Mouse (Mus musculus) adrenal gland (tissue): Measurements from ENCODE around the gene Sec11a.
"Not testable (repeated sequence)": the region's sequence is repeated elsewhere in the genome, so short reads cannot be mapped to it uniquely, and the experiment has no call there.

ENCODE experiments used
- intact Hi-C: fragments of 180-260 bp; cut with DNase I; formaldehyde crosslinking; loops from one replicate; pipeline ENCODE4 v1.15.1; 2025

The Sec11a gene

DNA sequence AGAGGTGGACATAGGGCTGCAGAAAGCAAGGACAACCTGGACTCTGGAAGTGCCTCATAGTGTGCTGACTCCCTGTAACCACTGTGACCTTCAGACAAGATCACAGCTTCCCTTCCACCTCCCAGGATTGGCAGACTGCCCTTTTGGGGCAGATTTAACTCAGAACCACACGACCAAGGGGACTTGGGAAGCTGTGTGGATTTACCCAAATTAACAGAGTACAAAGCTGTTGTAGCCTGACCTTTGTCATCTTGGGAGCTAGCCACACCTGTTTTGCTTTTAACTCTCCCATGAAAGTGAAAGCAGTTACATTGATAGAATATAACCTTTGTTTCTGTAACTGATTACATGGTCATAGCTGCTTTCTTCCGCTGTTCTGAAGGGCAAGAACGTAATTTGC lies 23.3 kb upstream of the Sec11a start:
- intact Hi-C loops, result loop anchor here (10.0 kb wide), 1 partner anchor 184 kb away; no protein-coding TSS in a partner anchor

DNA sequence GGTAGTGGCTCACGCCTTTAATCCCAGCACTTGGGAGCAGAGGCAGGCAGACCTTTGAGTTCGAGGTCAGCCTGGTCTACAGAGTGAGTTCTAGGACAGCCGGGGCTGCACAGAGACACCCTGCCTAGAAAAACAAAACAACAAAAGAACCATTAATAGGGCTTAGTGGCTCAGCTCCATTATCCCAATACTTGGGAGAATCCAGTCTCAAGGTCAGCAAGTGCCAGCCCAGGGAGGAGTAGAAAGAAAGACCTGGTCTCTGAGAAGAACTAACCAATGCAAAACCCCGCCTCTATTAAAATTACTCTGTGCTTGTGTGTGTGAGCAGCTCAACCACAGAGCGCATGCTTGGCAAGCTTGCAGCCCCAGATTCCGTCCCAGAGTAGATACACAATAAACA lies 15.2 kb upstream of the Sec11a start:
- intact Hi-C loops, result no loop called here

DNA sequence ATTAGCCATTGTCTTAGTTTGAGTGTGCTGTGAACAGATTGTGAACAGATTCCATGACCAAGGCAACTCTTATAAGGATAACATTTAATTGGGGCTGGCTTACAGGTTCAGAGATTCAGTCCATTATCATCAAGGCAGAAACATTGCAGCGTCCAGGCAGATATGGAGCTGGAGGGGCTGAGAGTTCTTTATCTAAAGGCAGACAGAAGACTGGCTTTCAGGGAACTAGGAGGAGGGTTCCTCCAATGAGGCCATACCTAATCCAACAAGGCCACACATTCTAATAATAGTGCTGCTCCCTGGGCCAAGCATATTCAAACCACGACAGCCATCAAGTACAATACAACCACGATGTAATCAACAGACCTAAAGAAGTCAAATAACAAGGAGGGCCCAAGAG lies 11.4 kb upstream of the Sec11a start:
- intact Hi-C loops, result no loop called here

DNA sequence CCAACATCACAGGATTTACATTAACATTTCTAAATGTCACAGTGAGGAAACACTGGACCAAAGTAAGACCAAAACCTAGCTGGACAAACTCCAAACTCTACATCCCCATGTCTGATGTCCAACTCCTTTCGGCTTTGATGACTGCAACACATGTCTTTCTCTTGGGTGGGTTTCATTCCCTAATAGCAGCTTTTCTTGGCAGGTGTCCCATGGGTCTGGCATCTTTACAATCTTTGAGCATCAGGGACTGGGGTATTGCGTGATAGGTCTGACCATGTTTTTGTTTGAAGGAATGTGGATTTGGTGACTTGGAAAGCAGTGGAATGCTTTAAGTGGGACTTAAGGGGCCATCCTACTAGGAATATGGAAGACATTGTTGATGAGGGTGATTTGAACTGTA lies 9.3 kb upstream of the Sec11a start:
- intact Hi-C loops, result no loop called here

DNA sequence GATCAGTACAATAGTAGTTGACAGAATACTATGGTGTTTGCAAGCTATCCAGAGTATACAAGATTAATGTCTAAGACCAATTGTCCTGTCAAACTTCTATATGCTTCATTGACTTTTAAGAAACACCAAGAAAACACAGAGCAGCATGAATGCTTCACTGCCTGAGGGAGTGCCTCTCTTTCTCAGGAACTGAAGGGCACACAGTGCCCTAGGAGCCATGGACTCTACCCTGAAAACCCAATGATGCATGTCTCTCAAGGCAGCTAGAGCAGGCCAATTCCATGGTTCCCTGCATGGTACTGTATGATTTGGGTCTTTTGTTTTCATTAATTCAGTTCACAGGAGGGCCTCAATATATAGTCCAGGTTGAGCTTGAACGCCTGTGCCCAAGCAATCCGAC lies 6.7 kb upstream of the Sec11a start:
- intact Hi-C loops, result no loop called here

DNA sequence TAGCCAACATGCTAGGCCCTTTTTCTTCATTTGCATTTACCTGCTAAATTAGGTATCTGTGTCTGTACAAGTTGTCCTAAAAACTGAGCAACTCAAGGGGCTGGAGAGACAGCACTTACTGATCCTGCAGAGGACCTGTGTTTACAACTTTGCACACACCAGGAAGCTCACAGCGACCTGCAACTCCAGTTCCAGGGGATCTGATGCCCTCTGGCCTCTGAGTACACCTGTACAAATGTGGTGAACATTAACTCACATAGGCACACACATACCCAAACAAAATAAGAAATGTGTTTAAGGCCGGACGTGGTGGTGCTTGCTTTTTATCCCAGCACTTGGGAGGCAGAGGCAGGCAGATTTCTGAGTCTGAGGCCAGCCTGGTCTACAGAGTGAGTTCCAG lies 4.6 kb upstream of the Sec11a start:
- intact Hi-C loops, result no loop called here

DNA sequence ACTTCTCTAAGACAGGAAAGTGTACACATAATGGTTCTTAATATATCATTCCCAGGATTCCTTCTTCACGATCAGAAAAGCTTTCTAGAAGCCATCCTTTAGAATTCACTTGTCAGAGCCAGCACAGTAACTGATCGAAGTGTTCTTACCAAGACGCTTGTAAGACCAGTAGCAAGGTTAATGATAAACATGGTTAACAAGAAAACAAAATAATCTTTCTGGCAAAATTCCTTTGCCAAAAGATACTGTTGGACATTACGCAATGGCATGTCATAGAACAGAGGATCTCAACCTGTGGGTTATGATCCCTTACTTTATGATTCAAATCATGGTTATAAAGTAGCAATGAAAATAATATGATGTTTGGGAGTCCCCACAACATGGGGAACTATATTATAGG lies 3.9 kb upstream of the Sec11a start:
- intact Hi-C loops, result no loop called here

DNA sequence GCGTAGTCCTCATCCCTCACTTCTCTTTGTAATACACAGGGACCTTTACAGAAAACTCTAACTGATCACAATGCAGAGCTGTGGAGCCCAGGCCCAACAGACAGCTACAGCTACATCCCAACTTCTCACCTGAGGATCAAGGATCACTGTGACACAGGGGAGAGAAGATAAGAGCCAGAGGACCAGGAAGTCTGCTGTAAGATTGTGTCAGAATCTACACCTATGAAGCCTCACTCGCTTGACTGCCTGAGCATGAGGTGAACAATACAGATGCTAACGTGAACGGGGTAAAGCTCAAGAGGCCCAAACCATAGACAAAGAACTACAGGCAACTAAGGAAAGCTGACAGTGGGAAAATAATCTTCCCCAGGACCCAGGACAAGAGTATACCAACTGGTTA lies 7.8 kb downstream of the Sec11a start:
- intact Hi-C loops, result no loop called here

DNA sequence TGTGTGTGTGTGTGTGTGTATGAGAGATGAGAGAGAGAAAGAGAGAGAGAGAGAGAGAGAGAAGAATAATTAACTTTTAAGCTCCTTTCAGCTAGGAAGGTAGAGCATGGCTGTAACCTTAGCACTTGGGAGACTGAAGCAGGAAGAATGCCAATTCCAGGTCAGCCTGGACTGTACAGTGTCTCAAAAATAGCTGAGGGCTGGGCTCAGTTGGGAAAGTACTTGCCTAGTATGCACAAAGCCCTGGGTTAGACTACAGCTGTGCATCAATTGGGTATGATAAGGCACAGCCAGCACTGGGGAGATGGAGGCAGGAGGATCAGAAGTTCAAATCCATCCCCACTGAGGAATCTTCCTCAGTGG lies 10.3 kb downstream of the Sec11a start:
- intact Hi-C loops, result not testable (repeated sequence)

DNA sequence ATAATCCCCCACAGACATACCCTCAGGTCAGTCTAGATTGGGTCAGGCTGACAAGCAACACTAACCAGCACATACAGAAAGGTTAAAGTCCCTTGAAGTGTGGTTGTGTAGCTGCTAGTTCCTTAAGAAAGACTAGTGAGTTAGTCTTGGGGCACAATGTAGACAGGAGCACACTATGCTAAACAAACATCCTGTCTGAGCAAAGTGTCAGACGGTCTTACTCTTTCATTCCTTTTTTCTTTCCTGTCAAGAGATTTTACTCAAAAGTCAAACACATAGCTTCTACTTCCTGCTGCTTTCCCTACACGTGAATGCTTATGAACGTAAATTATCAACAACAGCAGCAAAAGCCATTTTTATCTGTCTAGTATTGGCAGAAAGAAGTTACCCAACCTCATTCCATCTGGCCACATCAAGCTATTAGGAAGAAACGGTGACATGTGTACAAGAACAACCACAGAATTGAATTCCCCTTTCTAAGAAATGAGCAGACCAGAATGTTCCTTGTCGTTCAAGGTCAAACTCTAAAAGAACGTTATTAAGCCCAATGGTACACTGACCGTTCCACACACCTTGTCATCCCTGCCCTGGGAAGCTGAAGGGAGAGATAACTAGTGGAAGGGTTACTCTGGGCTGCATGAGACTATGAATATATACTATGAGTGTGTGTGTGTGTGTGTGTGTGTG lies 10.8 kb downstream of the Sec11a start:
- intact Hi-C loops, result not testable (repeated sequence)

DNA sequence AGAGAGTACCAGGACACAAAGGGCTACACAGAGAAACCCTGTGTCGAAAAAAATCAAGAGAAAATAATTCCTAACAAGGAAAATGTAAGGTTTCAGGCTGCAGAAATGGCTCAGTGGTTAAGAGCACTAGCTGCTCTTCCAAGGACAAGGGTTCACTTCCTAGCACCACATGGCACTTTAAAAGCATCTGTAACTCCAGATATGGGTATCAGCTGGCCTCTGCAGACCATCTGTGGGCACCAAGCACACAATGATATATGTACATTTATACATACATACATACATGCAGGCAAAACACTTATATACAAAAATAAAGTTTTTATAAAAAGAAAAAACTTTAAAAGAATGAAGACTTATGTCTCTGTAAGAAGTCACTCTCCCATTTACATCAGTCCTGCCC lies 11.7 kb downstream of the Sec11a start:
- intact Hi-C loops, result no loop called here

DNA sequence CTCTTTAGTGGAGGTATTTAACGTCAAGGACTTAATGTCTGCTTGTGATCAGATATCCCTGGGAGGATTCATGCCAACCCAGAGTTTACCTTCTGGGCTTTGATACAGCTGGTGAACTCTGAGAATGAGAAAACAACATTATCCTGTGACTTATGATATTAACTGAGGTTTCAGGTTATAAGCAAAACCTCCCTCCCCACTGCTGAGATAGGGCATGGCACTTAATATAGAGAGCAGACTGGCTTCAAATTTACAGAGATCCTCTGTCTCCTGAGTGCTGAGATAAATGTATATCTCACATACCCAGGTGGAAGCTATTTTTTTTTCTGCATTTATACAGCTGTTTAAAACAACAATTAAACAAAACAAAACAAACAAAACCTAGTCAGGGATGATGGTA lies 14.8 kb downstream of the Sec11a start:
- intact Hi-C loops, result no loop called here

DNA sequence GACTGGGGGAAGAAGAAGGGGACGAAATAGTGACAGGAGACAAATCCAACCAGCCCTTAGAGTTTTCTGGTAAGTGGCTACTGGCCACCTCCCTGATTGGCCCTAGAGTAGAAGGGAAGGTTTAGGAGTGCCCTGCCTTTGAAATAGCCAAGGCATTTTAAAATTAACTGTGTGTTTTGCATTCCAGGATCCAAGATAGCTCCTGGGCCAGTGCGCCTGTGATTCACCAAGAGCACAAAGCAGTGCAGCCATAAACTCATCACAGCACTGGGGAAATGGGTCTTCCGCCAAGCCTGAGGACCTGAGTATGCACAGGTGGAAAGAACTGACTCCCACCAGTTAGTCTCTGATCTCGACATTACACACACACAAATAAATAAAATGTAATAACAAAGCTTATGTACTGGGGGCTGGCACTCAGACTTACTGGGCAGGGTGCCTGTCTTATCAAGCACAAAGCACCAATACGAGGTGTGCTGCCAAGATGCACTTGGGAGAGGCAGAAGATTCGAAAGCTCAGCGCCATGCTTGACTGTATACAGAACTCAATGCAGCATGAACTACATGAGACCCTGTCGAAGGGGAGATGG lies 15.9 kb downstream of the Sec11a start:
- intact Hi-C loops, result no loop called here

DNA sequence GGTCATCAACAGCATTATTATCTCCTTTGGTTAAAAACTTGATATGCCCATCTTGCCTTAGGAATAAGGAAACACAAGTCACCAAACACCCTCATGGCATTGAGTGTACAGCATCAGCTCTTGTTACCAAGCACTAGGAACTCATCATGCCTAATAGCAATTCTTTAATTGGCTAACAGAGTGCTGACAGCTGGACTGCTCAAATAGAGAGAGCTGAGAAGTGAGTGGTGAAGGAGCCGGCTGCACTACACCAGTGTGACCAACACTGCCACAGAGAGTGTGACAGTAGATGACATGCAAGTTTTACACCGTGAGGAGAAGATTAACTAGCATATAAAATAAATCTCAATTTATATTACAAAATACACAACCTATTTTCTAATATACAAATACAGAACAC lies 24.4 kb downstream of the Sec11a start:
- intact Hi-C loops, result no loop called here

DNA sequence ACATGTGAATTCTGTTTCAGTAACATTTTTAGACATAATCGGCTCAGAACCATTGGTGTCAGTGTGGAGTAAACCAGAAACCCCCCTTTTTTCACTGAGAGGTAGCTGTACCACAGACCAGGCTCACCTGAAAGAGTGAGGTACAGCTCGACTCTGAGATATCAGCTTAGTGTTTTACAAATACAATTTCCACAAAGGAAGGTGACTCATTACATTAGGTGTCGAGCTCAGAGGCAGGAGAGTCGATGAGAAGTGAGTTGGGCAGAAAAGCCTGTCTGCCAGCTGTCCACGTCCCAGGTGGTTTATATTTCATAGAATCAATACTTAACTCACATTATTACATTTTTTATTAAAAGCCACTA lies 28.0 kb downstream of the Sec11a start:
- intact Hi-C loops, result no loop called here

DNA sequence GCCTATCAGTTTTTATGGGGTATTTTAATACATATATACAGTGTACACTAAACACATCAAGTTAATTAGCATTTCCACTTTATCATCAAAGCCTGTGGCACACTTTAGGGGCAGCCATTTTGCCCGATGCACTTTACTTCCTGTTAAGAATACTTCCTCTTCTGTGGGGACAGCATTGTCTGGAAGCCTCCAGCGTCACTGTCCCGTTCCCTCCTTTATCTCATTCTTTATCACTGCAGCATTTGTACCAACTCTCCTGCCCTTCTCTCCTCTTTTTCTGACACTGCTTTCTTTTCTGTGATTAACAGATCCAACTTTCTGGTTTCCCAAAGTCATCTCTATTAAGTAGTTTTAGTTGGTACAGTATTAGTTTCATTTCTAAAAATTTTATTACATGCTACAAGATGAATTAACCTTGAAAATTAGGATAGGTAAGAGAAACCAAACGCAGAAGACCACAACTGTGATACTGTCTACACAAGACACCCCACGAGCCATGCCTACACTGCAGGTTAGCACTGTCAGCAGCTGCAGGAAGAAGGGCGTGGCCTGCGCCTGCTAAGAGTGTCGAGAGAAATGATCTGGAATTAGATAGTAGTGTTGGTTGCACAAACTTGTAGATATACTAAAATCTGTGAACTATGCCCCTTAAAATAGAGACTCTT lies 28.5 kb downstream of the Sec11a start:
- intact Hi-C loops, result no loop called here

DNA sequence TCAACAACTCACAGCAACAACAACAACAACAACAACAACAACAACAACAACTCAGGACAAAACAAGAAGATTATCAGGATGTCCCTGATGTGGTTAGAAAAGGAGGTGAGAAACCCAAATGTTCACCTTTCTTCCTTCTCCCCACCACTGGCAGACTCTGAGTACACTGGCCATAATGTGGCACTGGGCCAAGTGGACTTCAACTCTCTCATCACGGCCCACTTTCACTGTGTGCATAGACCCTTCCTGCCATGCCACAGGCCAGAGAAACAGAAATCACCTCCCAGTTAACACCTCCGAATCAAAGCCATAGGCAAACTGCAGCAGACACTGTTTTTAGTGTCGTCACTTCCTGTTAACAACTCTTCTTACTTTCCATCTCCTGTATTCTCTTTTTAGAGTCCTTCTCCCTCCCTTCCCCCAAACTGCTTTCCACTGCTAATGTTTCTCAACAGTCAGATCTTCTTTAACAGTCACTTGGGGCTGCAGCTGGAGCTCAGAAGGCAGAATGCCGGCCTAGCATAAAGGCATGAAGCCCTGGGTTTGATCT lies 29.6 kb downstream of the Sec11a start:
- intact Hi-C loops, result no loop called here

DNA sequence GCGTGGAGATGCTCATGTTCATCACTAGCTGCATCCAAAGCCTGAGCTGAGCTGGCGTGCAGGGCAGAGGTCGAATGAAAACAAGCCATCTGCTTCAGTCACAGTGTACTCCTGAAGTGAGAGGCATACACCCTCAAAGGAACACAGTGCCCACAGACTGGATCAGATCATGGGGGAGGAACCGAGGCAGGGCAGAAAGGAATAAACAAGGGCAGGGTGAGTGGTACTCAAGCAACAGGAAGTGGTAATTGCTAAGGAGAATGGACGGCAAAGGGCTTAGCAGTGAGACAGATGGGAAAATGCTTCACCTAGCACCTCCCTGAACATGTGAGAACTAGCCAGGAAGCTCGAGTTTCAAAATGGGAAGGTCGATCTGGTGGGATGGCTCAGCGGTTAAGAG lies 35.1 kb downstream of the Sec11a start:
- intact Hi-C loops, result no loop called here

DNA sequence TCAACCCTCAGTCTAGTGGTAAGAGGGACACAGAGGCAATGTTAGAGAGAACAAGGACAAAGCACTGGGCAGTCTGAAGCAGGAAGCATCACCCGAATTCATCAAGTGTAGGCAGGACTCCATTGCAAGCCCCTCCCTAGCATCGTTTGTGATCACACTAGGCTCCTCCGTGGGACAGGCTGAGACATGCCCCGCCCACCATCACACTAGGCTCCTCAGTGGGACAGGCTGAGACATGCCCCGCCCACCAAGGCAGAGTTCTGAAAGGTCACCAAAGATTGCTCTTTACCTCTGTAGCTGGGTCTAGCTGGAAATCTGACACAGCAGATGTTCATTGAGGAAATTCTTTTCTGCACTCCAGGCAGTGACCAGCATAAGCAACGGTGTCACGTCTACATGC lies 36.5 kb downstream of the Sec11a start:
- intact Hi-C loops, result no loop called here

DNA sequence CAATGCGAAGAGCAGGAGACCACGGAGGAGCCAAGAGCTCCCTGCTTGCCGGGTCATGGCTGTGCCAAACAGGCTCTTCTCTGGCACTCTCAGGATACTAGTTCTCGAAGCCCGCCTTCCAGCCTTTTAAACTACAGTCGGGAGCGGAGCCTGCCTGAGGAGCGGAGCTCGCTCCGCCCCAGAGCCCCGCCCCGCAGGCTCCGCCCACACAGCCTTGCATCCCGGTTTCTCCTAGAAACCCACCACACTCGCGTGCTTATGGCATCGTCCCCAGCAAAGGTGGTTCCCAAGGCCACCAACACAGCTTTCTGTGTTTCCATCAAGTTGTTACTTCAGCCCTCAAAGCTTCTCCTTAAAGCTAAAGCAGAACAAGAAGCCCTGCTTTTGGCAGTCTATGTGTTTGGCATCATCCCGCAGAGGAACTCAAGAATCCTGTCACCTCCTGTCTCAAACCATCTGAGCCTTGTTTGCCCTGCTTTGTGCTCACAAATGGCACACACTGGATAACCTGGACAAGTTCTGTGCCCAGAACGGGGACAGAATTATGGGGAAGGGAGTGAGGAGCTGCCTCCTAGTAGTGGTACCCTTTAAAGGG lies 42.6 kb downstream of the Sec11a start, which contains the start of gene Nmb:
TSS of gene Nmb (minus strand) at position 156 of the 595 bp plus-strand sequence.
- intact Hi-C loops, result loop anchor here (5.0 kb wide), 1 partner anchor 82 kb away; no protein-coding TSS in a partner anchor

DNA sequence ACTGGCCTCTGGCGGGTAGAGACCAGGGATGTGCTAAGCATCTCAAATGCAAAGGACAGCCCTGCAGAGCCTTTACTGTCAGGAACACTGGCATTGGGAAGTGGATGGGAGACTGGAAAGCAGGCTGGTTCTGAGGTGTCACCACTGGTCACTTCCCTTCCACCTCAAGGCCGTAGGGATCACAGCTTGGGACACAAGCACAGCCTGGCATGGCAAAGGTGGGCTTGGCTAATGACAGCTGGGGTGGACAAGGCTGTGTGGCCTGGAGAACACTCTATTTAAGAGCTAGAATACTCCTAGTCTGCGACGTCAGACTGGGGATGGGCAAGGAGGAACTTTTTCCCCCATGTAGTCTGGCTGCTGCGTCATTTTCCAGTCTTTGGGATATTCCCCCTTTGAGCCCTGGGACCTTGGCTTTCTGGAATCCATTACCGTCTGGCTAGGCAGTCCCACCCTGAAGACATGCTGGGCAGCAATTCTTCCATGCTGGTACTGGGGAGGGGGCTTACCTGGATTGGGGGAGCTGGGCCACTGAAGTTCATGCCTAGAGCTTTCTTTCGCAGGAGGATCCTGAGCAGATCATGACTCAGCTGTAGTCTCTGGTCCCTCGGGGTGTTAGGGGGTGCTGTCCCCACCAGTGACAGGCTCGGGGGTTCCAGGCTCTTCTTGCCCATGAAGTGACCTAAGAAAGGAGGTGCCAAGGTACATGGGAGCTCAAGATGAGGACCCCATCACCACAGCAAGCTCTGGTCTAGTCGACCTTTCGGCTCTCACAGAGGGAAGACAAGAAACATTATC lies 43.8 kb downstream of the Sec11a start:
- intact Hi-C loops, result loop anchor here (5.0 kb wide), 1 partner anchor 83 kb away; no protein-coding TSS in a partner anchor
